Mouse (Mus musculus): Measurements from ENCODE around the gene Qser1. TPM values are rescaled to one million over a fixed set of nuclear protein-coding genes. Genes with fewer than 3 reads are reported as not detected.

Gene Qser1
- polyA plus RNA-seq, 1 experiment from 2014 or later: 9.6 TPM

- 2% methylated on average over 15 of the region's 15 CpGs for WGBS
- Histone ChIP-seq H3K27me3 (replicated peaks) (no peaks in the 10 kb centered on the region), H3K27ac (ENCODE audit: poor library complexity, severe bottlenecking) (peak overlapping the region; percentile 98), H3K4me2 (peak overlapping the region; percentile 85), H3K4me1 (replicated peaks) (peaks cover 12% of the 10 kb centered on the region), H3K36me3 (no peaks in the 10 kb centered on the region), H3K4me3 (peak overlapping the region; percentile 90), H3K9ac (peak overlapping the region; percentile 98), H3K9me3 (replicated peaks) (no peaks in the 10 kb centered on the region)
- ATAC-seq (ENCODE audit: insufficient number of reproducible peaks, low FRiP score): no peak
Observed at GRCm38 (mm10) chr2:104817555-104818330, 1.2 kb upstream of the Qser1 start.

GRCm38 (mm10) chr2:104816866-104817439 is 393 bp upstream of the Qser1 start:
- whole genome bisulfite sequencing: 1% methylated on average over 27 of the region's 51 CpGs
- Histone ChIP-seq H3K9me3 (replicated peaks) (no peaks in the 10 kb centered on the region), H3K4me1 (replicated peaks) (peaks cover 14% of the 10 kb centered on the region), H3K27me3 (replicated peaks) (no peaks in the 10 kb centered on the region), H3K4me3 (peak overlapping the region; percentile 90), H3K36me3 (no peaks in the 10 kb centered on the region), H3K4me2 (peak overlapping the region; percentile 85), H3K27ac (ENCODE audit: poor library complexity, severe bottlenecking) (peak overlapping the region; percentile 98), H3K9ac (peak overlapping the region; percentile 98)
- ATAC-seq (ENCODE audit: insufficient number of reproducible peaks, low FRiP score): peak; percentile 92

- peak; percentile 45 for ATAC-seq (ENCODE audit: insufficient number of reproducible peaks, low FRiP score)
- peak overlapping the region; percentile 98 for H3K9ac ChIP-seq
- H3K9me3 ChIP-seq (replicated peaks): no peaks in the 10 kb centered on the region
- under 1% methylated on average over 33 of the region's 33 CpGs for WGBS
- peak overlapping the region; percentile 98 for H3K27ac ChIP-seq (ENCODE audit: poor library complexity, severe bottlenecking)
- H3K36me3 ChIP-seq: no peaks in the 10 kb centered on the region
- H3K4me3 ChIP-seq: peak overlapping the region; percentile 90
- peak overlapping the region; percentile 85 for H3K4me2 ChIP-seq
- H3K4me1 ChIP-seq (replicated peaks): peaks cover 14% of the 10 kb centered on the region
- no peaks in the 10 kb centered on the region for H3K27me3 ChIP-seq (replicated peaks)
Observed at GRCm38 (mm10) chr2:104815561-104816370, 794 bp downstream of the Qser1 start.

GRCm38 (mm10) chr2:104814181-104814951 is 2.2 kb downstream of the Qser1 start:
- H3K4me3 ChIP-seq: no peak overlapping the region
- H3K27me3 ChIP-seq (replicated peaks): no peaks in the 10 kb centered on the region
- peaks cover 14% of the 10 kb centered on the region for H3K4me1 ChIP-seq (replicated peaks)
- H3K9ac ChIP-seq: no peak overlapping the region
- no peak overlapping the region for H3K4me2 ChIP-seq
- H3K36me3 ChIP-seq: peaks cover 6% of the 10 kb centered on the region
- 67% methylated on average over 5 of the region's 5 CpGs for WGBS
- no peak overlapping the region for H3K27ac ChIP-seq (ENCODE audit: poor library complexity, severe bottlenecking)
- no peaks in the 10 kb centered on the region for H3K9me3 ChIP-seq (replicated peaks)
- ATAC-seq (ENCODE audit: insufficient number of reproducible peaks, low FRiP score): no peak

GRCm38 (mm10) chr2:104805435-104805834 is 11.1 kb downstream of the Qser1 start:
- ATAC-seq (ENCODE audit: insufficient number of reproducible peaks, low FRiP score): no peak
- H3K4me3 ChIP-seq: no peak overlapping the region
- no peaks in the 10 kb centered on the region for H3K27me3 ChIP-seq (replicated peaks)
- no peak overlapping the region for H3K4me2 ChIP-seq
- no peak overlapping the region for H3K27ac ChIP-seq (ENCODE audit: poor library complexity, severe bottlenecking)
- no peak overlapping the region for H3K9ac ChIP-seq
- H3K36me3 ChIP-seq: peaks cover 9% of the 10 kb centered on the region
- WGBS: 74% methylated on average over 1 of the region's 1 CpGs
- H3K9me3 ChIP-seq (replicated peaks): 0 out of 2 replicates have a peak, but pooled peaks cover 4% of the 10 kb centered on the region
- no peaks in the 10 kb centered on the region; the same call in 1 of the 2 replicates for H3K4me1 ChIP-seq (replicated peaks)

GRCm38 (mm10) chr2:104774763-104775162 is 41.8 kb downstream of the Qser1 start:
- Histone ChIP-seq H3K27ac (ENCODE audit: poor library complexity, severe bottlenecking) (no peak overlapping the region), H3K27me3 (replicated peaks) (no peaks in the 10 kb centered on the region), H3K9me3 (replicated peaks) (no peaks in the 10 kb centered on the region), H3K4me2 (no peak overlapping the region), H3K4me1 (replicated peaks) (no peaks in the 10 kb centered on the region), H3K4me3 (no peak overlapping the region), H3K9ac (no peak overlapping the region), H3K36me3 (peaks cover 56% of the 10 kb centered on the region)
- no peak for ATAC-seq (ENCODE audit: insufficient number of reproducible peaks, low FRiP score)
- WGBS: 77% methylated on average over 1 of the region's 1 CpGs

- H3K4me3 ChIP-seq: no peak overlapping the region
- no peaks in the 10 kb centered on the region for H3K27me3 ChIP-seq (replicated peaks)
- H3K36me3 ChIP-seq: peaks cover 47% of the 10 kb centered on the region
- H3K9me3 ChIP-seq (replicated peaks): no peaks in the 10 kb centered on the region
- no peak overlapping the region for H3K27ac ChIP-seq (ENCODE audit: poor library complexity, severe bottlenecking)
- H3K4me2 ChIP-seq: no peak overlapping the region
- 0 out of 2 replicates have a peak, but pooled peaks cover 3% of the 10 kb centered on the region for H3K4me1 ChIP-seq (replicated peaks)
- ATAC-seq (ENCODE audit: insufficient number of reproducible peaks, low FRiP score): no peak
- 93% methylated on average over 1 of the region's 1 CpGs for whole genome bisulfite sequencing
- no peak overlapping the region for H3K9ac ChIP-seq
Observed at GRCm38 (mm10) chr2:104768697-104769096, 47.9 kb downstream of the Qser1 start.

GRCm38 (mm10) chr2:104764018-104764417 is 52.5 kb downstream of the Qser1 start:
- no peaks in the 10 kb centered on the region for H3K27me3 ChIP-seq (replicated peaks)
- no peaks in the 10 kb centered on the region for H3K9me3 ChIP-seq (replicated peaks)
- no peak overlapping the region for H3K27ac ChIP-seq (ENCODE audit: poor library complexity, severe bottlenecking)
- H3K9ac ChIP-seq: no peak overlapping the region
- no peak overlapping the region for H3K4me3 ChIP-seq
- H3K4me2 ChIP-seq: no peak overlapping the region
- H3K36me3 ChIP-seq: peaks cover 35% of the 10 kb centered on the region
- no peak for ATAC-seq (ENCODE audit: insufficient number of reproducible peaks, low FRiP score)
- 0 out of 2 replicates have a peak, but pooled peaks cover 9% of the 10 kb centered on the region for H3K4me1 ChIP-seq (replicated peaks)
- WGBS: 83% methylated on average over 4 of the region's 4 CpGs

GRCm38 (mm10) chr2:104763134-104763703 is 53.3 kb downstream of the Qser1 start:
- Histone ChIP-seq H3K4me2 (no peak overlapping the region), H3K9ac (no peak overlapping the region), H3K27ac (ENCODE audit: poor library complexity, severe bottlenecking) (peak overlapping the region; percentile 36; the same call in 1 of the 2 replicates), H3K4me1 (replicated peaks) (0 out of 2 replicates have a peak, but pooled peaks cover 9% of the 10 kb centered on the region), H3K36me3 (peaks cover 34% of the 10 kb centered on the region), H3K4me3 (no peak overlapping the region), H3K27me3 (replicated peaks) (no peaks in the 10 kb centered on the region), H3K9me3 (replicated peaks) (no peaks in the 10 kb centered on the region)
- no peak for ATAC-seq (ENCODE audit: insufficient number of reproducible peaks, low FRiP score)
- 43% methylated on average over 8 of the region's 8 CpGs for WGBS

GRCm38 (mm10) chr2:104750611-104751010 is 65.9 kb downstream of the Qser1 start:
- Histone ChIP-seq H3K36me3 (peaks cover 10% of the 10 kb centered on the region; the same call in 1 of the 2 replicates), H3K4me3 (no peak overlapping the region), H3K27ac (ENCODE audit: poor library complexity, severe bottlenecking) (no peak overlapping the region), H3K9ac (no peak overlapping the region), H3K9me3 (replicated peaks) (no peaks in the 10 kb centered on the region), H3K4me1 (replicated peaks) (no peaks in the 10 kb centered on the region), H3K27me3 (replicated peaks) (no peaks in the 10 kb centered on the region), H3K4me2 (no peak overlapping the region)
- 65% methylated on average over 3 of the region's 3 CpGs for WGBS
- no peak for ATAC-seq (ENCODE audit: insufficient number of reproducible peaks, low FRiP score)
